Mouse (Mus musculus): ENCODE data around the gene Amz1. TPM values are rescaled to one million over a fixed set of nuclear protein-coding genes. Genes with fewer than 3 reads are reported as not detected.

Gene Amz1
- total RNA-seq, 2 experiments from 2014 or later, result 0.45 to 1.1 TPM

- DNase-seq, result no peak
Observed at GRCm38 (mm10) chr5:140726062-140726839, 2.3 kb downstream of the Amz1 start.

DNA sequence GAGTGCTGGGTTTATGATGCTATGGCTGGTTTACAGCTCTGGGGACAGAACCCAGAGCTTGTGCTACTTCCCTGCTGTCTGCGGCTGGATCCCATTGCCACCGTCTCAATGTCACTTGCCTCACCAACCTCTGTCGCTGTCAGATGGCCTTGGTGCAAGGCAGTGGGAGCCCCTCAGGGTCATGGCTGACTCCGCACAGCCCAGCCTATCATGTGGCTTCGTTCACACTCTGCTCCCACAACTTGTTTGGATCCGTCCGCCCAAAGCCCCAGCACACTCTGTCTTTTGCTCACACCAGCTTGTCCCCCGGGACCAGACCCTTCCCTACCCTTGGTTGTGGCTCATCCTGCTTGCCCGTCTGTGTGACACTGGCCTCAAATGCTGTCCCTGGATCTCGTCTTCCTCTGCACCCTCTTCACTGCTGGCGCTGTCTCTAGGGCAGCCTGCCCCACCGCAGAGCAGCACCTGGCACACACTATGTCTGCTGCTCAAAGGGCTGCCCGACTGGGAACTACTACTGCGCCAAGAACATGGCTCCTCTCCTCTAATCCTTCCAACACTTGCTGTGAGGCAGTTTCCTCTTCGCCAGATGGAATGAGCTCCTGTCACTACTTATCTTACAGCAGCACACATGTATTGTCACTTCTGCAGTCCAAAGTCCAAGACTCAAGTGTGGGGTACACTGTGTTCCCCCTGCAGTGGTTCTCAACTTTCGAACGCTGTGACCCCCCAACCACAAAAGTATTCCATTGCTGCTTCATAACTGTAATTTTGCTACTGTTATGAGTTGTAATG, 3.2 kb downstream of the Amz1 start:
- no peak for DNase-seq

- DNase-seq, result no peak
Observed at GRCm38 (mm10) chr5:140731040-140731797, 7.3 kb downstream of the Amz1 start.

GRCm38 (mm10) chr5:140732195-140732594, 8.3 kb downstream of the Amz1 start:
- DNase-seq, result no peak

DNA sequence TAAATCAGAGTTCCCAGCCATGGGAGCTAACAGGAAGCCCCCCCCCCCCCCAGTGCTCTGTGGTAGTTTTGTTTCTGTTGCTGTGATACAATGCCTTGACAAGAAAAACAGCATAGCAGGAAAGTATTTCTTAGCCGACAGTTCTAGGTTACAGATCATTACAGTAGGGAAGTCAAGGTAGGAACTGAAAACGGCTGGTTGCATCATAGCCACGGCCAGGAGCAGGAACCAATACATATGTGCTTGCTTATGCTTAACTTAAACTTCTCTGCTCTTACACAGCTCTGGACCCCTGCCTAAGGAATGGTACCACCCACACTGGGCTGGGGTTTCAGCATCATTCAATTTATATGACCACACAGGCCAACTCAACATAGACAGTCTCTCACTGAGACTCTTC, 9.4 kb downstream of the Amz1 start:
- DNase-seq, result no peak

DNA sequence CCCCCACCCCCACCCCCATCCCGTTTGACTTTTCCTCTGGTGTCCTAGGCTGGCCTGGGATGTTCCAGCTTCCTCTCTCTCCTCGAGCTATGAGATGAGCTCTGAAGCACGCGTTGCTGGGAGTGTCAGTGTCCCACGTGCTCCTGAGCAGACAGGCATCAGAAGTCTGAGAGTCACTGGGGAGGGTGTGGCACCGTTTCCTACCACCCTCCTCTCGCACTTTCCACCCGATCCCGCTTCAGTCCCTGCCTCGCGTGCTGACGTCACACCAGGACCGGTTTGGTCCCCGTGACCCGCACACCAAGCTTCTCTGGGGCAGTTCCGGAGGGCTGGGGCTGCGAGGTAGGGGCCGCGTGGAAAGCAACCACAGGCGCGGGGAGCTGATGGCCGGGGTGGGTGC, 11.4 kb downstream of the Amz1 start:
- DNase-seq, result no peak

DNA sequence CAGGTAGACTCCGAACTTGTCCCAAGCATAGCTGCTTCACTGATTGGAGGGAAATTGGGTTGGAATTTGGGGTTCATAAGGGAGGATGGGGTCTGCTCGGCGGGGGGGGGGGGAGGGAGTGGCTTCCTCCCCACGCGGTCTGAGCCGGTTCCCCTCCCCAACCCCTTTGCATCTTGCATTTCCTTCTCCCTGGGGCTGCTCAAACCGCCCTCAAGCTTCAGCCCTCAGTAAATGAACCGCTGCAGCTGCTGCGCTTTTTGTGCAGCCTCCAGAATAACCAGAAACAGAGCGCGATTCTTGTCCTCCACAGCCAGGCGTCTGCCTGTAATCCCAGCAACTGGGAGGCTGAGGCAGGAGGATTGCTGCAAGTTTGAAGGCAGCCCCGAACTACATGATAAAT, 12.2 kb downstream of the Amz1 start:
- DNase-seq, result no peak

- no peak for DNase-seq
Observed at GRCm38 (mm10) chr5:140739813-140740212, 15.9 kb downstream of the Amz1 start.

GRCm38 (mm10) chr5:140741040-140741439, 17.1 kb downstream of the Amz1 start:
- DNase-seq, result no peak

DNA sequence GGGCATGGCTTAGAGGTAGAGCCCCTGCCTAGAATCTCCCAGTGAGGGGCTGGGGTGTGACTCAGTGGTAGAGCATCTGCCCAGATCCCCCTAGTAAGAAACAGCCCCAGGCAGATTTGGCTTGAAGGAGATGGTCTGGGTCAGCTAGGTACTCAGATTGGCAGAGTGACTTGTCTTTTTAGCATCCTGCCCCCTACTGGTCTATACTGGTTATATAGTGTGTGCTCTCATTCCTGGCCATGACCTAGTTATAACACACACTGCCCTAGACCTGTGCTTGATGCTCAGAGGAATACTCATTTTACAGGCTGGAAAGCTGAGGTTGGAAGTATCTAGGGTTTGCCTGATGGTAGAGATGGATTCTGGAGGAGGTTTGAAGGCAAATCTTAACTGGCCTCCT, 17.9 kb downstream of the Amz1 start:
- no peak for DNase-seq

DNA sequence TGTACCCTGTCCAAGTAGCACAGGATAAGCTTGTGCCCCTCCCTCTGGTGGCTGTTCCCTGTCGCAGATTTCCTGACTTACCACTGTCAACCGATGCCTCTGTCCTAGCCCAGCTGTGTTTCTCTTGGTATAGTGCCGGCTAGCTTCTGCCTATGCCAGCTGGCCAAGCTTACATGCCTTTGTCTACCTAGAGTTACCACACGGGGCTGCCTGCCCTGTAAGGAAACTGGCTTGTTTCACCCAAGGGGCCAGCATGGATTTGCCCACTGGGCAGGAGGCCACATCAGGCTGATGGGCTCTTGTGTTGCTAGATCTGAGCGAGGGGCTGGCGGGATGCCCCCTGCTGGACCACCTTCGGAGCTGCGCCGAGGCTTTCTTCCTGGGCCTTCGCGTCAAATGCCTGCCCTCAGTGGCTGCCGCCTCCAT, 19.8 kb downstream of the Amz1 start:
- DNase-seq, result no peak

DNA sequence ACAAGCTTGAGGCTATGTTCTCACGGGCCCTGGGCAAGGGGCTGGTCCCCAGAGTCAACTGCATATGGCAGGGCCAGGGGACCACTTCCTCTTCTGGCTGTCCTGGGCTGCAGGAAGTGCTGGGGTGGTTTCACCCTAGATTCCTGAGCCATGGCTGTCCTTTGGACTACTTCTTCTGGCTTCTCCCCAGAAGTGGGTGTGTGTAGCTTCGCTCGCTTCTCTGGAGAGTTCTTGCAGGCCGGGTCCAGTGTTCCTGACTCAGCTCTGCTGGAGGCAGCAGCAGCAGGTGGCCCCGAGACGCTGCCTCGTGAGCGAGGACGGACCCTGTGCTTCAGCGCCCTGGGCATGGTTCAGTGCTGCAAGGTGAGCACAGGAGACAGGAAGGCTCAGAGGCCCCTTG, 24.5 kb downstream of the Amz1 start:
- DNase-seq, result no peak

DNA sequence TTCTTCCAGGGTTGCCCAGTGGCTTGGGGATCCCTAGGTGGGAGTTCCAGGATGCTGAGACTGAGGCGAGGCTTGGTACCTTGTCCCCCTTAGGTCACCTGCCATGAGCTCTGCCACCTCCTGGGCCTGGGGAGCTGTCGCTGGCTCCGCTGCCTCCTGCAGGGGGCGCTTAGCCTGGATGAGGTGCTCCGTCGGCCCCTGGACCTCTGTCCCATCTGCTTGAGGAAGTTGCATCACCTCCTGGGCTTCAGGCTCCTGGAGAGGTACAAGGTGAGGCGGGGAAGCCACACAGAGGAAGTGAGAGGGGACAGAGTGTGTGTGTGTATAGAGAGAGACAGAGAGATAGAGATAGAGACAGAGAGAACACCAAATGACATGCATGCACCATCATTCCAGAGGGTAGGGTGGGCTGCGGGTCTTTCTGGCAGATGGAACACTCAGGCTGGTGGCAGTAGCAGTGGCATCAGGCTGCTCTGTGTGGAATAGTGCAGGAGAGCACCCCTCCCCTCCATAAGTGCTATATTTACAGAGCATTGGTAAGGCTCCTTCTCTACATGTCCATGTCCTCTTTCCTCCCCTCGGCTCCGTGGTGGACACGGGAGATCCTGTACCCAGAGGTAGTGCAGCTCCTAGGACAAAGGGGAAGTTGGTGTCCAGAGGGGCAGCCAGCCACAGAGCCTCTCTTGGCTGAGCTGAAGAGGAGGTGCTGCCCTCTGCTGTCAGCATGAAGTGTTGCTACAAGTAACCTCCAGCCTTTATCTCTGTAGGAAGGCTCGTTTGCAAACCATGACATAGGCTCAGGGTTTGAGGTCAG, 25.3 kb downstream of the Amz1 start:
- DNase-seq, result peak; percentile 75

- peak; percentile 45 for DNase-seq
Observed at GRCm38 (mm10) chr5:140750925-140751324, 27.0 kb downstream of the Amz1 start.

DNA sequence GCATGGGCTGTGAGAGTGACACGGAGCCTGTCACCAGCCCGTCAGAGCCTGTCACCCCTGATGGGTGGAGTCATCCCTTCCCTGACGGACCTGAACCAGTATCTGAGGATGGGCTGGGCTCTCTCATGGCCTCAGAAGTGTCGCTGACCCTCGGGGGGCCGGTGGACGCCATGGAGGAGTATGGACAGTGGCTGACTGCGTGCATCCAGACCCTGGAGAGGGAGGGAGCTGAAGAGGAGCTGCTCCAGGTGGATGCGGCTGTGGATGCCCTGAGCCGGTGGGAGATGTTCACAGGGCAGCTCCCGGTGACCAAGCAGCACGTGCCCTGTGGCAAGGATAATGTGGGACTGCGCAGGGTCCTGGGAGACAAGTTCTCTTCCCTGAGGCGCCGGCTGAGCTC, 28.1 kb downstream of the Amz1 start:
- DNase-seq, result no peak

- no peak for DNase-seq
Observed at GRCm38 (mm10) chr5:140752639-140753038, 28.7 kb downstream of the Amz1 start.

GRCm38 (mm10) chr5:140753223-140753622, 29.3 kb downstream of the Amz1 start:
- no peak for DNase-seq

DNA sequence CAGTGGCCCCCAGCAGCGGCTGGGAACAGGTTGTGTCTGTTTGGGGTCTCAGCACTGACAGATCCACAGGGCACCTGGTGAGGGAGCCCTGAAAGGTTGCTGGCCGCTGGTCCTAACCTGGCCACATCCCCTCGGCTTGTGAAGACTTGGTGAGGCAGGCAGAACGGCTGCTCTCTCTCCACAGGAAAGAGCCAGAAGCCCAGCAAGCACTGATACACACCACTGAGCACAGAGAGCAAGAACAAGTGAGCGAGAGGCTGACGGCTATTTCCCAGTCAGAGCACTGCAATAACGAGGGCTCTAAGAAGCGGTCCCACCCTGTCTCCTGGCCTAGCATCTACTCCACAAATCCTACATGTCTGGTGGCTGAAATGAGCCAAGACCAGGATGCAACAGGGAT, 34.9 kb downstream of the Amz1 start:
- no peak for DNase-seq

DNA sequence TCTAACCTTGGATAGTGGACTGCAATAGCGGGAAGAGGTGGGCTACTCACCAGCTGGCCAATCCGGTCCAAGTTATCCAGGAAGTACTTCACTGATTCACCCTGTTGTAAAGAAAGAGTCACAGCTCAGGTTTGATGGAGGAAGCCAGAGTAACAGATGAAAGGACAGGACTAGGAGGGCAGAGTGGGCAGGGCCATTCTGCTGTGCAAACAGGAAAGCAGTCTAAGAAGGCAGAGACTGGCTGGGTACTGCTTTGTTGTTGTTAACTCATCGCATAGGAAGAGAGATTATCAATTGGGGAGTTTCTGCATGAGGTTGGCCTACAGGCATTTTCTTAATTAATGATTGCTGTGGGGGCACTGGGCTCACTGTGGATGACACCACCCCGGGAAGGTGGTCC, 38.6 kb downstream of the Amz1 start:
- no peak for DNase-seq

DNA sequence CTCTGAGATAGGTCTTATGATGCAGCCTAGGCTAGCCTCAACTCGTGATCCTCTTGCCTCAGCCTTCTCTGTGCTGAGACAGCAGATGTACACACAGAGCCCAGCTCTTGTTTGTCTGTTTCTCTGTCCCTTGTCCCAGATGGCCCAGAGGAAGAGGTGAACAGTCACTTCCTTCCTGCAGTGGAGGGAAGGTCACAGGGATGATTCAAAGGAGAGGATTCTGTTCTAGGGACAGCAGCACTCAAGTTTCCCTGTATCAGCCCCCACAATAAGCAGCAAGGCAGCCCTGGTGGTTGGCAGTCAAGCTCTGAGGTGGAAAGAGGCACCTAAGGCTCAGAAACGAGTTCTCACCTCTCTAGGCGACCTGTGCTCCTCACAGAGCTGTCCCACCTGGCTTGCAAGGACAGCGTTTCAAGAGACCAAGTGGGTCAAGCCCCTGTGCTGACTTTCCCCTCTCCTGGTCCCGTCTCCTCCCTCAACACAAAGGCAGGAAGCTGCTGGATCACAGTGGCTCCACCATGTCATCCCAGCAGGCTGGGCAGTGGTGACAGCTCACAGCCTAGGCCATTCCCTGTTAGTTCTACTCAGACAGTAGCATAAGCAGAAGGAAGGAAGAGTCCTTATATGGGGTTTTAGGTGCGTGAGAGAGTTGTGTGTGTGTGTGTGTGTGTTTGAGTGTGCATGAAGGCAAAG, 41.1 kb downstream of the Amz1 start:
- no peak for DNase-seq

DNA sequence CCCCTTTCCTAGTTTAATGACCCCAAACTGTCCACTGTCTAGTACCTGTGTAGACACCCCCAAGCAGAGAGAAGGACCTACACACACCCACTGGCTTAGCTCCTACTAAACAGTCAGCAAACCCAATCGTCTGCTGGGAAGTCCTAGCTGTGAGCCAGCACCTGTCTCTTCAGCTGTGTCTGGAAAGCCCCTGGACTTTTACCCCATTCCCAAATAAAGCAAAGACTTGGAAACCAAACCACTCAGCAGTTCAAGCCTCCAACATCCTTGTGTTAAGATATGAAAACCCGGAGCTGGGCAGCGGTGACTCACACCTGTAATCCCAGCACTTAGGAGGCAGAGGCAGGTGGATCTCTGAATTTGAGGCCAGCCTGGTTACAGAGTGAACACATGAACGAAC, 42.6 kb downstream of the Amz1 start:
- no peak for DNase-seq

All from gastrocnemius, postnatal 10 days (tissue).